Mouse (Mus musculus): ENCODE measurements around the gene Fam83d. TPM values are rescaled to one million over a fixed set of nuclear protein-coding genes. Genes with fewer than 3 reads are reported as not detected.
"Not testable (repeated sequence)": the region's sequence is repeated elsewhere in the genome, so short reads cannot be mapped to it uniquely, and the experiment has no call there.

Fam83d gene
- polyA plus RNA-seq, 1 experiment from 2014 or later = 58.5 TPM

DNA sequence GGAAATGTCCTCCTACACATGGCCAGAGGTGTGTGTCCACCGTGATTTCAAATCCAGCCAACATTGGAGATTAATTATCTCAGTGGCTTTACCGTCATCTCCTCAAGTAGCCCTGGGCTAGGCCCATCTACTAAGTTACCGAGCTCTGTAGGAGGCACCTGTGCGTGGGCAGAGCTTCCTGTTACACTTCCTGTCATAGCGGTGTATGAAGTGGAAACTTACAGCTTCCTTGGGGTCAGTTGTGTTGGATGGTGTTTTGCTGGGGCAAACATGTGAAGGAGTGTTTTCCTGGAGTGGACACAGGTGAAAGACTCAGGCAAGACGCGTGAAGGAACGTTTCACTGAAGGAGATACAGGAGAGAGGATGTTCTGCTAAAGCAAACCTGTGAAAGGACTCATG is 32.6 kb upstream of the Fam83d start:
- Histone ChIP-seq H3K4me2 (ENCODE audit: low read length) (no peak overlapping the region), H3K27me3 (ENCODE audit: control insufficient read depth, insufficient read depth, low read length) (no peaks in the 10 kb centered on the region), H3K9ac (ENCODE audit: low read length) (no peak overlapping the region), H3K4me3 (ENCODE audit: control insufficient read depth in 1 of 2, insufficient read depth in 1 of 2, low read depth in 1 of 2, low read length in 2 of 2) (no peak overlapping the region), H3K36me3 (ENCODE audit: control insufficient read depth, insufficient read depth, low read length) (no peaks in the 10 kb centered on the region), H3K9me3 (ENCODE audit: control insufficient read depth, low read length) (no peaks in the 10 kb centered on the region), H3K4me1 (ENCODE audit: control insufficient read depth in 2 of 2, insufficient read depth in 2 of 2, low read length in 2 of 2) (peaks cover 0 to 2% of the 10 kb centered on the region in 2 experiments; a peak in 3 of 4 replicates), H3K27ac (replicated peaks in 1 of 2; ENCODE audit: control insufficient read depth in 1 of 2, insufficient read depth in 1 of 2, low read depth in 2 of 2, low read length in 2 of 2) (peak overlapping the region in 1 of 2 experiments; percentile 41; a peak in 1 of 4 replicates)
- WGBS = 70% methylated on average over 8 of the region's 8 CpGs
- ATAC-seq (ENCODE audit: insufficient number of reproducible peaks, insufficient read depth, low FRiP score, low read depth) = no peak

DNA sequence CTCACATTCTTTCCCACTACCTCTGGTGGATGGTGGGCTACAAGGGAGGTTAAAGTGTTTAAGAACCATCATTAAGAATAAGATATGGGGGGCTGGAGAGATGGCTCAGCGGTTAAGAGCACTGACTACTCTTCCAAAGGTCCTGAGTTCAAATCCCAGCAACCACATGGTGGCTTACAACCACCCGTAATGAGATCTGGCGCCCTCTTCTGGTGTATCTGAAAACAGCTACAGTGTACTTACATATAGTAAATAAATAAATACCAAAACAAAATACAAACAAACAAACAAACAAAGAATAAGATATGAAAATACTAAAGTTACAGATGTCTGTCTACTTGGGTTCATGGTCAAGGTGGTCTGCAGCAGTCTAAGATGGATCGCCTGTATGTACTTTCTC is 31.6 kb upstream of the Fam83d start:
- not testable (repeated sequence) for H3K27me3 ChIP-seq (ENCODE audit: control insufficient read depth, insufficient read depth, low read length); H3K9ac ChIP-seq (ENCODE audit: low read length); H3K36me3 ChIP-seq (ENCODE audit: control insufficient read depth, insufficient read depth, low read length); H3K4me3 ChIP-seq (ENCODE audit: control insufficient read depth in 1 of 2, insufficient read depth in 1 of 2, low read depth in 1 of 2, low read length in 2 of 2); ATAC-seq (ENCODE audit: insufficient number of reproducible peaks, insufficient read depth, low FRiP score, low read depth); H3K9me3 ChIP-seq (ENCODE audit: control insufficient read depth, low read length); H3K27ac ChIP-seq (replicated peaks in 1 of 2; ENCODE audit: control insufficient read depth in 1 of 2, insufficient read depth in 1 of 2, low read depth in 2 of 2, low read length in 2 of 2); H3K4me1 ChIP-seq (ENCODE audit: control insufficient read depth in 2 of 2, insufficient read depth in 2 of 2, low read length in 2 of 2); H3K4me2 ChIP-seq (ENCODE audit: low read length)
- 77% methylated on average over 4 of the region's 4 CpGs for WGBS

DNA sequence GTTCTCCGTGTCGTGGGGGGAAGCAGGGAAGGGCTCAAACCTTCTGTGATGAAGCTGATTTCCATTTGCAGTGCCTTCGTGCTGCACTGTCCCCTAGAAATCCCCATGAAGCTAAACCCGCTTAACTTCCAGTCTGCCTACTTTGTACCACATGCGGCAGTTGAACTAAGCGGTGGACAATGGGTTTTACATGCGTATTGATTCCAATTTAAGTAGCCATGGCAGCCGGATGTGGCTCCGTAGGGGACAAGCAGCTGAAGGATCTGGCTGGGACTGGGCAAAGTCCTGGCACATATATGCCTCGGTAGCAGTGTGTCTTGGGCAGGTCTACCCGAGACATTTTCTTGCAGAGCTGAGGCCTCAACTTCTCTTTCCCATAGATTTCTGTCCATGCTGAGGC is 29.3 kb upstream of the Fam83d start:
- no peak for ATAC-seq (ENCODE audit: insufficient number of reproducible peaks, insufficient read depth, low FRiP score, low read depth)
- no peaks in the 10 kb centered on the region for H3K36me3 ChIP-seq (ENCODE audit: control insufficient read depth, insufficient read depth, low read length)
- no peak overlapping the region for H3K4me2 ChIP-seq (ENCODE audit: low read length)
- no peak overlapping the region for H3K9ac ChIP-seq (ENCODE audit: low read length)
- no peaks in the 10 kb centered on the region for H3K27me3 ChIP-seq (ENCODE audit: control insufficient read depth, insufficient read depth, low read length)
- H3K4me3 ChIP-seq (ENCODE audit: control insufficient read depth in 1 of 2, insufficient read depth in 1 of 2, low read depth in 1 of 2, low read length in 2 of 2) = no peak overlapping the region
- peaks cover 0 to 2% of the 10 kb centered on the region in 2 experiments; a peak in 3 of 4 replicates for H3K4me1 ChIP-seq (ENCODE audit: control insufficient read depth in 2 of 2, insufficient read depth in 2 of 2, low read length in 2 of 2)
- H3K27ac ChIP-seq (replicated peaks in 1 of 2; ENCODE audit: control insufficient read depth in 1 of 2, insufficient read depth in 1 of 2, low read depth in 2 of 2, low read length in 2 of 2) = no peak overlapping the region
- no peaks in the 10 kb centered on the region for H3K9me3 ChIP-seq (ENCODE audit: control insufficient read depth, low read length)
- WGBS = 83% methylated on average over 11 of the region's 11 CpGs

DNA sequence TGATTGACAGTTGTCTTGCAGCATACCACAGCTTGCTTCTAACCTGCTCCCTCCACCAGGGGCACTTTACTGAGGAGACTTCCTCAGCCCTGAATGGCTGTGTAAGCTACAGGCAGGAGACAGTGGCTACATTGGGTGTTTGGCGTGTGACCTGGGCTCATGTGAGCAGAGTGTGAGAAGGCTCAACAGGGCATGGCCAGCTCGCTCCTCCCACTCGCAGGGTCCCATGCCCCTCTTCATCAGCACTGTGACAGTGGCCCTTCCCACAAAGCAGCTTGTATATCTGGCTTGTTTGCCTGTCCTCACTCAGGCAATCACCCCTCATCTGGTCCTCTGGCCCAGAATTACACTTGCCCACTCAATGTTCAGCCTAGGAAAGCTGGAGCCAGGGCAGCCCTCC is 28.8 kb upstream of the Fam83d start:
- WGBS = 74% methylated on average over 3 of the region's 3 CpGs
- no peak for ATAC-seq (ENCODE audit: insufficient number of reproducible peaks, insufficient read depth, low FRiP score, low read depth)
- H3K27me3 ChIP-seq (ENCODE audit: control insufficient read depth, insufficient read depth, low read length) = no peaks in the 10 kb centered on the region

DNA sequence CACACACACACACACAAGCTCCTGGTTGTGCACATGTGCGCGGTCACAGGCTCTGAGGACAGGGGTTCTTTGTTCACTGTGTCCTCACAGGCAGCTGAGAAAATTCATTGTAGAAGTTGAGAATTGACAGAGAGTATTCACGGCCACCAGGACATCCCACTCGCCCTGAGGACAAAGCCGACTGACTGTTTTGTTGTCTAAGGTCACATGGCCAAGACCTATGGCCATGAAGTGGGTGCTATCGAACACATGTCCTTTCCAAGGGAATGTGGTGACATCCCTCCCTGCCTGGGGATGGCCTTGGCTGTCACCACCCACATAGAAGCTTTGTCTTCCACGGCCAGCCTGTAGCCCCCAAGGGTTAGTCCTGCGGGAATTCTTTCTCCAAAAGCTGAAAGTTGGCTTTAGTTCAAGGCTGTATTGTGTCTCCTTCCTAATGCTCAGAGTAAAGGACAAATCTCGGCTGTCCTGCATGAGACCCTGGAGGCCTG is 26.8 kb upstream of the Fam83d start:
- Histone ChIP-seq H3K36me3 (ENCODE audit: control insufficient read depth, insufficient read depth, low read length) (no peaks in the 10 kb centered on the region), H3K9ac (ENCODE audit: low read length) (no peak overlapping the region), H3K4me2 (ENCODE audit: low read length) (no peak overlapping the region), H3K4me1 (ENCODE audit: control insufficient read depth in 2 of 2, insufficient read depth in 2 of 2, low read length in 2 of 2) (peaks cover 3% of the 10 kb centered on the region in 2 experiments; a peak in 2 of 4 replicates), H3K27me3 (ENCODE audit: control insufficient read depth, insufficient read depth, low read length) (no peaks in the 10 kb centered on the region), H3K27ac (replicated peaks in 1 of 2; ENCODE audit: control insufficient read depth in 1 of 2, insufficient read depth in 1 of 2, low read depth in 2 of 2, low read length in 2 of 2) (no peak overlapping the region), H3K9me3 (ENCODE audit: control insufficient read depth, low read length) (no peaks in the 10 kb centered on the region), H3K4me3 (ENCODE audit: control insufficient read depth in 1 of 2, insufficient read depth in 1 of 2, low read depth in 1 of 2, low read length in 2 of 2) (no peak overlapping the region)
- 60% methylated on average over 9 of the region's 9 CpGs for WGBS
- no peak for ATAC-seq (ENCODE audit: insufficient number of reproducible peaks, insufficient read depth, low FRiP score, low read depth)

More for the DNA sequence above, 28.8 kb upstream of the Fam83d start:
- Histone ChIP-seq H3K9me3 (ENCODE audit: control insufficient read depth, low read length) (no peaks in the 10 kb centered on the region), H3K9ac (ENCODE audit: low read length) (no peak overlapping the region), H3K27ac (replicated peaks in 1 of 2; ENCODE audit: control insufficient read depth in 1 of 2, insufficient read depth in 1 of 2, low read depth in 2 of 2, low read length in 2 of 2) (no peak overlapping the region), H3K4me1 (ENCODE audit: control insufficient read depth in 2 of 2, insufficient read depth in 2 of 2, low read length in 2 of 2) (peaks cover 0 to 2% of the 10 kb centered on the region in 2 experiments; a peak in 3 of 4 replicates), H3K4me2 (ENCODE audit: low read length) (no peak overlapping the region), H3K36me3 (ENCODE audit: control insufficient read depth, insufficient read depth, low read length) (no peaks in the 10 kb centered on the region), H3K4me3 (ENCODE audit: control insufficient read depth in 1 of 2, insufficient read depth in 1 of 2, low read depth in 1 of 2, low read length in 2 of 2) (no peak overlapping the region)

DNA sequence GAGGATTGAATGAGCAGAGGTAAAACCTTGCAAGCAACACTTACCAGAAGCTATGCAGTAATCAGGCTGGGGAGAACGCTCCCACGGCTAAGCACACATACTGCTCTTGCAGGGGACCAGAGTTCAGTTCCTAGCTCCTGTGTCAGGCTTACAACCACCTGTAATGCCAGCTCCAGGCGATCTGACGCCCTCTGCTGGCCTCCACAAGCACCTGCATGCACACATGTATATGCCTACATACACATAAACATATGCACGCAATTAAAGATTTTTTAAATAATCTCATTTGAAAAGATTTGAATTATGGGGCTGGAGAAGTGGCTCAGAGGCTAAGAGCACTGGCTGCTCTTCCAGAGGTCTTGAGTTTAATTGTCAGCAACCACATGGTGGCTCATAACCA is 25.5 kb upstream of the Fam83d start:
- Histone ChIP-seq H3K27ac (replicated peaks in 1 of 2; ENCODE audit: control insufficient read depth in 1 of 2, insufficient read depth in 1 of 2, low read depth in 2 of 2, low read length in 2 of 2) (no peak overlapping the region), H3K36me3 (ENCODE audit: control insufficient read depth, insufficient read depth, low read length) (no peaks in the 10 kb centered on the region), H3K4me2 (ENCODE audit: low read length) (no peak overlapping the region), H3K9me3 (ENCODE audit: control insufficient read depth, low read length) (no peaks in the 10 kb centered on the region), H3K4me3 (ENCODE audit: control insufficient read depth in 1 of 2, insufficient read depth in 1 of 2, low read depth in 1 of 2, low read length in 2 of 2) (no peak overlapping the region), H3K4me1 (ENCODE audit: control insufficient read depth in 2 of 2, insufficient read depth in 2 of 2, low read length in 2 of 2) (peaks cover 7 to 8% of the 10 kb centered on the region in 2 experiments; a peak in 2 of 4 replicates), H3K27me3 (ENCODE audit: control insufficient read depth, insufficient read depth, low read length) (no peaks in the 10 kb centered on the region), H3K9ac (ENCODE audit: low read length) (no peak overlapping the region)
- ATAC-seq (ENCODE audit: insufficient number of reproducible peaks, insufficient read depth, low FRiP score, low read depth) = no peak
- WGBS = 66% methylated on average over 5 of the region's 5 CpGs

DNA sequence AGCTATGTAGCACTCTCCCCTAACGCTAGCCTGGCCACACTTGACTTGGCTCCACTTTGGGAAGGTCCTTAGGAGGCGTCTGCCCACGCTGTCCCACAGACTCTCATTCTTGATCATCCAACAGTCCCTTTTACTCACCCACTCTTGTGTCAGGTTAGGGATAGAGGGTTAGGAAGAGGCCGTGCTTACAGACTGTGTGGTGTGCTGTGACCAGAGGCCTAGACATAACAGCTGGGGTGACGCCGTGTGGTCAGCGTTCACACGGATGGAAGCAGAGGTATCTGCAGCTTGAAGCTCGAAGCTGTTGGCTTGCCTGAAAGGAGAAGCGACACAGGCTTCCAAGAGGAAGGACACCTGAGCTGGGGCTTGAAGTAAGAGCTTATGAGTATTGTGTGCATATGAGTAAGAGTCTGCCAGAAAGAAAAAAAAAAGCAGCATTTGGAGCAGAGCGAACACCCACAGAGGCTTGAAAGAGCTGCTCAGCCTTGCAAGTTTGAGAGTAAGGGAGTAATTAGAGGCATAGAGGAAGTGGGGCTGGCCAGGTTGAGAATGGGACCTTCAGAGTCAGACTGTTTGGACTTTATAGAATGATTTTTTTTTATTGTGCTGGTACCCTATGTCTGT is 24.3 kb upstream of the Fam83d start:
- Histone ChIP-seq H3K4me3 (ENCODE audit: control insufficient read depth in 1 of 2, insufficient read depth in 1 of 2, low read depth in 1 of 2, low read length in 2 of 2) (no peak overlapping the region), H3K27ac (replicated peaks in 1 of 2; ENCODE audit: control insufficient read depth in 1 of 2, insufficient read depth in 1 of 2, low read depth in 2 of 2, low read length in 2 of 2) (no peak overlapping the region), H3K36me3 (ENCODE audit: control insufficient read depth, insufficient read depth, low read length) (no peaks in the 10 kb centered on the region), H3K4me1 (ENCODE audit: control insufficient read depth in 2 of 2, insufficient read depth in 2 of 2, low read length in 2 of 2) (peaks cover 7 to 8% of the 10 kb centered on the region in 2 experiments; a peak in 2 of 4 replicates), H3K9me3 (ENCODE audit: control insufficient read depth, low read length) (no peaks in the 10 kb centered on the region), H3K9ac (ENCODE audit: low read length) (no peak overlapping the region), H3K27me3 (ENCODE audit: control insufficient read depth, insufficient read depth, low read length) (no peaks in the 10 kb centered on the region), H3K4me2 (ENCODE audit: low read length) (no peak overlapping the region)
- ATAC-seq (ENCODE audit: insufficient number of reproducible peaks, insufficient read depth, low FRiP score, low read depth) = no peak
- 84% methylated on average over 11 of the region's 11 CpGs for WGBS

DNA sequence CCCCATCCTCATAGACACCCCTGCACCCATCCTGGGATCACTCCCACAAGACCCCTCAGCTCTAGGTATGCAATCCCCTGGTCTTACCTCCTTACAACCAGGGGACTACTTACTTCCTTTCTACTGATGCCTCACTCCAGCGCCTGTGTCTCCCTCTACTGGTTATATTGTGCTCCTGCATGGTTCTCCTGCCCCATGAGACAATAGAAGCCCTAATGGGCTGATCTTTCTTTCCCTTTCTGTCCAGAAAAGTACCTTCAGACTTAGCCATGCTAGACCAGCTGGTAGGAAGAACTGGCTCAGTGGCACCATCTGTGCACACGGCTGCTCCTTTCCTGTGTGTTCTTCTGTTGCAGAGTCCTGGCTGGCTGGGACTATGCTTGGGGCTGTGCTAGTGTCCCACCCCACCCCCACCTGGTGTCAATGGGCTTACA is 22.8 kb upstream of the Fam83d start:
- Histone ChIP-seq H3K4me3 (ENCODE audit: control insufficient read depth in 1 of 2, insufficient read depth in 1 of 2, low read depth in 1 of 2, low read length in 2 of 2) (no peak overlapping the region), H3K4me2 (ENCODE audit: low read length) (no peak overlapping the region), H3K9me3 (ENCODE audit: control insufficient read depth, low read length) (no peaks in the 10 kb centered on the region), H3K27ac (replicated peaks in 1 of 2; ENCODE audit: control insufficient read depth in 1 of 2, insufficient read depth in 1 of 2, low read depth in 2 of 2, low read length in 2 of 2) (no peak overlapping the region), H3K36me3 (ENCODE audit: control insufficient read depth, insufficient read depth, low read length) (no peaks in the 10 kb centered on the region), H3K27me3 (ENCODE audit: control insufficient read depth, insufficient read depth, low read length) (no peaks in the 10 kb centered on the region), H3K9ac (ENCODE audit: low read length) (no peak overlapping the region), H3K4me1 (ENCODE audit: control insufficient read depth in 2 of 2, insufficient read depth in 2 of 2, low read length in 2 of 2) (peaks cover 7 to 8% of the 10 kb centered on the region in 2 experiments; a peak in 2 of 4 replicates)
- WGBS = 7% methylated on average over 2 of the region's 2 CpGs
- ATAC-seq (ENCODE audit: insufficient number of reproducible peaks, insufficient read depth, low FRiP score, low read depth) = no peak
